Mouse (Mus musculus) gastrocnemius, postnatal 25 days (tissue): ENCODE measurements around the gene Hmgxb4. TPM values are rescaled to one million over a fixed set of nuclear protein-coding genes. Genes with fewer than 3 reads are reported as not detected.
A peak's percentile ranks its signal among the peaks of the same experiment; 100 is the strongest.
"Not testable (repeated sequence)": the region's sequence is repeated elsewhere in the genome, so short reads cannot be mapped to it uniquely, and the experiment has no call there.

Experiments
- DNase-seq: peaks from one replicate; pipeline ENCODE4 v3.0.0; 2022
- long read RNA-seq, 2 experiments: library from polyadenylated mRNA; stranded (forward); transcript quantifications; one replicate each; pipeline ENCODE4 v2.0.0; 2021
- total RNA-seq, 2 experiments: library from RNA; stranded (reverse); gene quantifications; 1 replicate in 1 of 2; 2 replicates in 1 of 2; pipeline ENCODE4 v1.2.3; 2021

Gene Hmgxb4
- total RNA-seq, result 1 to 10 TPM; 7.2 to 8.6 TPM
- long read RNA-seq, experiment 1, partial matches to known transcripts, result 0 of 3 reads
- long read RNA-seq, experiment 1, other reads (novel, unspliced or antisense), result 3 of 3 reads
- long read RNA-seq, experiment 2, partial matches to known transcripts, result 0 of 6 reads
- long read RNA-seq, experiment 2, other reads (novel, unspliced or antisense), result 6 of 6 reads

- no peak for DNase-seq
These were observed at the start of gene Hmgxb4 for GRCm38 (mm10) chr8:74993081-74993474. Gene Hmgxb4 (plus strand): TSS chr8:74993356.

GRCm38 (mm10) chr8:74949445-74949844, 43.7 kb upstream of the Hmgxb4 start:
- DNase-seq, result no peak

- no peak for DNase-seq
These were observed 29.2 kb upstream of the Hmgxb4 start for GRCm38 (mm10) chr8:74963983-74964382.

- DNase-seq, result not testable (repeated sequence)
These were observed 22.9 kb upstream of the Hmgxb4 start for GRCm38 (mm10) chr8:74970286-74970685.

GRCm38 (mm10) chr8:74971636-74972035, 21.5 kb upstream of the Hmgxb4 start:
- no peak for DNase-seq

- DNase-seq, result no peak
These were observed 20.8 kb upstream of the Hmgxb4 start for GRCm38 (mm10) chr8:74972322-74972883.

- DNase-seq, result no peak
These were observed 19.9 kb upstream of the Hmgxb4 start for GRCm38 (mm10) chr8:74973121-74973869.

- no peak for DNase-seq
These were observed 19.3 kb upstream of the Hmgxb4 start for GRCm38 (mm10) chr8:74973904-74974303.

- DNase-seq, result no peak
These were observed 15.7 kb upstream of the Hmgxb4 start for GRCm38 (mm10) chr8:74977427-74977826.

- no peak for DNase-seq
These were observed 13.0 kb upstream of the Hmgxb4 start for GRCm38 (mm10) chr8:74980060-74980710.

GRCm38 (mm10) chr8:74980711-74981062, 12.5 kb upstream of the Hmgxb4 start:
- no peak for DNase-seq

GRCm38 (mm10) chr8:74981809-74982208, 11.3 kb upstream of the Hmgxb4 start:
- no peak for DNase-seq

- DNase-seq, result no peak
These were observed 5.7 kb upstream of the Hmgxb4 start for GRCm38 (mm10) chr8:74987436-74987835.

- DNase-seq, result no peak
These were observed 3.1 kb upstream of the Hmgxb4 start for GRCm38 (mm10) chr8:74990021-74990420.

- DNase-seq, result peak; percentile 84
These were observed 607 bp downstream of the Hmgxb4 start for GRCm38 (mm10) chr8:74993475-74994451.

GRCm38 (mm10) chr8:74994540-74994939, 1.4 kb downstream of the Hmgxb4 start:
- no peak for DNase-seq

GRCm38 (mm10) chr8:75000431-75000830, 7.3 kb downstream of the Hmgxb4 start:
- DNase-seq, result no peak

GRCm38 (mm10) chr8:75008826-75009225, 15.7 kb downstream of the Hmgxb4 start:
- DNase-seq, result no peak

- DNase-seq, result no peak
These were observed 20.4 kb downstream of the Hmgxb4 start for GRCm38 (mm10) chr8:75013557-75013956.

- no peak for DNase-seq
These were observed 20.8 kb downstream of the Hmgxb4 start for GRCm38 (mm10) chr8:75013964-75014363.

- no peak for DNase-seq
These were observed 22.8 kb downstream of the Hmgxb4 start for GRCm38 (mm10) chr8:75015981-75016380.

- DNase-seq, result no peak
These were observed 23.3 kb downstream of the Hmgxb4 start for GRCm38 (mm10) chr8:75016422-75016821.
